Mouse (Mus musculus) embryo, embryonic 11.5 days (tissue): ENCODE data around the gene Gm28308.

ENCODE experiments used
- DNase-seq: peaks from one replicate; pipeline ENCODE4 v3.0.0-alpha.2; 2012; ENCODE audit warnings: low read depth, low spot score

The Gm28308 gene

DNA sequence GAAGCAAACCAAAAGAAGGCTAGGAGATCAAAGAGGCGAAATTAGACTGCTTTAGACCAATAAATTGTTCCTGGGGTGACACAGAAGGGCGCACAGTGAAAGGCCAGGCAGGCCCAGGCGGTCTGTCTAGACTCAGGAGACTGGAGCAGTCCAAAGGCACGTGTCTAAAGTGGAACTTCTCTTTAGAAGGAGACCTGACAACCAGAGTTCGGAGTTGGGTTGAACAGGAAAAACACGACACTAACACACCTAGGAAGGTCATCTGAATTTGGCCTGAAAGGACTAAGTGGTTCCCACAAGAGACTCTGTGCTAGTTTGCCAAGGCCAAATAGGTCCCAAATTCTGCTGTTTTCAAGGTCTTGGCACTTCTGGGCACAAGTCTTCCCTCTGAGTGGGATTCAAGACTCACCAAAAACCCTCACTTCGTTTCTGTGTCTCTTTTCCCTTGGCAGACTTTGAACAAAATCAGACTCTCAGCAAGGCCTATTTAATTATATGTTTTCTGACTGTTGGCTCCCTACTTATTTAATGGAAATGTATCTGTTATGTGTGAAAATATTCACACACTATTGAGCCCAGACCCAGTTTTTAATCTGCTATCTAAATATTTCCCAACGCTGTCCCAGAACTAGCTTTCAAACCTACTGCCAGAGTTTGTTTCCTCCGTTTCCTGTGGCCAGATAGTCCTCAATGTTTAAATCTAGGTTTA is 6.2 kb upstream of the Gm28308 start:
- DNase-seq: no peak

GRCm38 (mm10) chr6:52218643-52219215 is 5.6 kb upstream of the Gm28308 start:
- DNase-seq: no peak

DNA sequence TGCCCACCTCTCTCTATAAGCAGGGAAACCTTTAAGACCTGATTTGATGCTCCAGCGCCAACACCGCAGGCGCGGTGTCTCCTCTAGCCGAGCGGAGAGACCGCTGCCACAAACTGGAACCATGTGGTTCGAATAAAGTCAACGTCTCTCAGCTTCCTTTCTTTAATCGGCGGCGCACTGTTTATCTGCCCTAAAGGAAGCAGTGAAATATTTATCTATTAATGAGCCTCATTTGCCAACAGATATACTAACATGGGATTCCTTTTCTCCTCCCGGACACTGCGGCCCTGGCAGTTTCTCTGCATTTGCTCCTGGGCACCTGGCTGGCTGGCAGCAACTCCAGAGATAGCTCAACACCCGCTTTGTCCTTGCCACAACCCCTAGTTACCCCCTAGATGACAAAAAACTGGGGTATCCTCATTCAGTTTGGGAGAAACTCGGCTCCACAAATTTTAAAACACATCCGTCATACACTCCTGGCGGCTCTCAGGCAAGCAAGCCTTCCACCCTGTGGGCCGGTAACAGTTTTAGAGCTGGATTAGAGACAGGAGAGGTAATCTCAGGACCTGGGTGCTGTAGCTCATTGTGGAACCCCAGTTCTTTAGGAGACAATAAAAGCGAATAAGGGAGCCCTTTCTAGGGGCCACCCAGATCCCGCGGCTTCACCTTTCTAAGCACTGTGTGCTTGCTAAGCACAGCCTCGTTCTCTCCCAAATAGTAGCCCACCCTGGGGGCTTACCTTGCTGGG is 4.9 kb upstream of the Gm28308 start:
- no peak for DNase-seq

DNA sequence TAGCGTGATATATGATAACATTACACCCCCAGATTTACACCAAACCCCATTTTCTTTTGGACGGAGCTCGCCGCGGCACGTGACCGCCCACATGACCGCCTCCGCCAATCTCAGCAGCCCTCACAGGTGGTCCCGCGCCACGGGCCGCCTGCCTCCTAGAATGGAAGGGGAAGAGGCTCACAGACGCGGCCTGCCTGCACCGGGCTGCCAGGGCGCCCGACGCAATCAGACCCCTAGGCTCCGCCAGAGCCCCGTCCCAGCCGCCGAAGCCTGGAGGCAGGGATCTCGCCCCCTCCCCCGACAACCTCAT is 4.3 kb upstream of the Gm28308 start:
- peak; percentile 83 for DNase-seq

DNA sequence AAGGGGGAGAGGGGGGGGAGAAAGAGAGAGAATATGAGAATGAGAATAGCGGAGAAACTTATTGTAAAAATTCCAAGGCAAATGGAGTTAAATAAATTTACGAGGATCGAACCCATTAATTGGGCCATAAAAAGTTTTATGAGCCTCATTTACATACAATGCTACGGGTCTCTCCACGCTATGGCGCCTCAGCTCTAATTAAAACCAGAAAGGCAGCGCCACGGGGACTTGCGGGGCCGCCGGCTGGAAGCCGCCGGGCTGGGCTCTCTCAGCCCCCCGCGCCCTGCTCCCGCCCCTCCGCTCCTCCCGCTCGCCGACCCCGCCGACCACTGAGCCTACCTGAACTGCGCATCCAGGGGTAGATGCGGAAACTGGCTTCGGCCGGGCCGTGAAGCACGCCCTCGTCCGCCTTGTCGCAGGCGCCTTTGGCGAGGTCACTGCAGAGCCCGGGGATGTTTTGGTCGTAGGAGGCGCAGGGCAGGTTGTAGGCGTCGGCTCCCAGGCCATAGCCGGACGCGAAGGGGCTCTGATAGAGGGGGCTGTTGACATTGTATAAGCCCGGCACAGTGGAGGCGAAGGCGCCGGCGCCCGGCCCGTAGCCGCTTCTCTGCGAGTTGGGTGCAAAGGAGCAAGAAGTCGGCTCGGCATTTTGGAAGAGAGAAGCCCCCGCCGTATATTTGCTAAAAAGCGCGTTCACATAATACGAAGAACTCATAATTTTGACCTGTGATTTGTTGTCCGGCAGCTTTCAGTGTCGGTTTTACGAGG is 3.7 kb upstream of the Gm28308 start:
- no peak for DNase-seq

DNA sequence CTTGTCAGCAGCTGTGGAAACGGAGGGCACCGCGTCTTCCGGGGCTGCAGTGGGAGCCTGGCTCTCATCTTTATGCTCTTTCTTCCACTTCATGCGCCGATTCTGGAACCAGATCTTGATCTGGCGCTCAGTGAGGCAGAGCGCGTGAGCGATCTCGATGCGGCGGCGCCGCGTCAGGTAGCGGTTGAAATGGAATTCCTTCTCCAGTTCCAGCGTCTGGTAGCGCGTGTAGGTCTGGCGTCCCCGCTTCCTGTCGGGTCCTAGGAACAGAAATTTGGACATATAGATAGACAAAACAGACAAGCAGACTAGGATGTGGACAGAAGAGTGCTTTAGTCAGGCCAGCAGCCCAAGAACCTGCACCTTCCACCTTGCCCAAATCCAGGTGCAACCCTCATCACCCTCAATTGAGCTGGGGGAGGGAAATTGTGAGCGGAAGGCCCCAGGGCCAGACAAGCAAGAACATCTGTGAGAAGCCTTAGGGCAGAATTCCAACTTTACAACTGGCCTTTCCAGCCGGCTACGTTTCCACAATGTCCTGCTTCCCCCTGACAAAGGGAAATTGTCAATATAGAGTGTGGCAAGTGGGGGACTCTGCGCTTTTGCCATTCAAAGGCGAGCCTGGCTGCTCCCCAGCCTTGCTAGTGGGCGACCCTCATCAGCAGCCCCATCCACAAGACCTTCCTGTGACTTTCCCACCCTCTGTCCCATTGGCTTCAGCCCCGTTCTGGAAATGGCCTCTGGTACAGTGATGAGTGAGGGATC is 2.8 kb upstream of the Gm28308 start:
- DNase-seq: no peak

GRCm38 (mm10) chr6:52215070-52215469 is 1.9 kb upstream of the Gm28308 start:
- no peak for DNase-seq

DNA sequence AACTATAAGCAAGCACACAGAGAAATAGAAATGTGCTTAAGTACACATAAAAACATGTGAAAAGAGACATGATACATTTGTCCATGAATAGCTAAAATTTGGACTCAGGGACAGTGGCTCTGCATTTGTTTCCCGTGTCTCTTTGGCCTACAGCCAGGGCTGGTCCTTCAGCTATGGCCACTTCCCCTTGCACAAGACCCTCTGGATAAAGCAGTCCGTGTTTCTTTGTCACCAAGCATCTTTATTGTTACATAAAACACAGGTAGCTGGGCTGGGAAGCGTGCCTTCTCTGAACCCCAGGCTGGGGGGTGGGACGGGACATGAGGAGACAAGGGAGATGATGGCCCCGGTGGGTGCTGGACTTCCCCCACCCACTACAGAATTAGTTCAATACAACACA is 1.1 kb upstream of the Gm28308 start:
- DNase-seq: no peak

GRCm38 (mm10) chr6:52212556-52213118 is 502 bp downstream of the Gm28308 start:
- no peak for DNase-seq

DNA sequence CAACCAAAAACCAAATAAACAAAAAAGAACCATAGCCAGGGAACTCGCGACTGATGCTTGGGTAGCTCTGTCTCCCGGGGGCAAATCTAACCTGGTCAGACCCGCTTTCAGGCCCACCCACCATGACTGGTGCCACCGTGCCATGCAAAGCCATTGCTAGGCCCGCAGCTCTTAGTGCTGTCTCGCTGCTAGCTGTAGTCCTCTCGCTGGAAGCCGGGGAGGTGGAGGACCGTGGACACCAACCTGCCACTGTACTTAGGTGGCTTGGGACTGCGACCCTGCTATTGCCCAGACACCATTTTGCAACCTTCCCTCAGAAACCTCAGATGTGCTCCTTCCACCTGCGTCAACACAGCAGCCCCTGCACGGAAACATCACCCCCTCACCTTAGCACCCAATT is 1.2 kb downstream of the Gm28308 start:
- DNase-seq: no peak

- no peak for DNase-seq
These were observed 1.8 kb downstream of the Gm28308 start for GRCm38 (mm10) chr6:52211170-52211935.

GRCm38 (mm10) chr6:52209685-52210046 is 3.5 kb downstream of the Gm28308 start:
- no peak for DNase-seq

DNA sequence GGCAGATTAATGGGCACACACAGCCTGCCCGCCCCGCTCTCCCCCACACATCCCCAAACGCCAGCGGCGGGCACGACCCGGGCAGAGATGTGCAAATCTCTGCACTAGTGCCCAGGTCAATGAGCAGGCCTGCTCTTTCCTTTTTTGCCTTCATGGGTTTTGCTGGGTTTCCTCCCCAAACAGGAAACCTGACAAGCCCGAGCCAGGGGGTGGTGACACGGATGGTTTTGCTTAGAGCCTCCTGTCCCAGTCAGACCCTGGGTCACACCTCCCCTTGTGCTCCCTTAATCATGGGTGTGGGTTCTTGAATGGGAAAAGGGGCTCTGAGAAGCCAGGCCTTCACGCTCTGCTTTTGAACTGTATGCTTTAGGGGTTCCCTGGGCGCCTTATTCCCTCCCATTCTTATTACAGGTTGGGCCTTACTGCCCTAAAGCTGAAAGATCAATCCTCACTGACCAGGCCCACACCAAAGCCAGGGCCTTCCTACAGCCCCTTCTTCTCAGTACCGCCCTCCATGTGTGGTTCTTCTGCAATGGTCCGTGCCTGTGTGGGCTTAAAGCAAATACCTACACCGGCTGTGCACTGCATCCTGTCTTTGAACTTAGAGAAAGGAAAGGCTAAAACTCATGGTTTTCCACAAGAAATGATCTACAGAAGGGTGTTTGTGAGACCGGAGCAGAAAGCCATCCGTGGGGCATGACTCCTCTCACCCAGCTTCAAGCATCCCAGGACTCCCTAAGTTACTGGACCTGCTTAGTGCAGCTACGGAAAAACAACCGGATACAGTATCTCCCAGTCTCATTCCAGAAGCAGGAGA is 4.1 kb downstream of the Gm28308 start:
- no peak for DNase-seq

GRCm38 (mm10) chr6:52208072-52208867 is 4.9 kb downstream of the Gm28308 start, which contains the start of gene Hoxa6:
Gene Hoxa6 (minus strand): TSS chr6:52208722.
- DNase-seq: no peak

GRCm38 (mm10) chr6:52207684-52207976 is 5.5 kb downstream of the Gm28308 start:
- no peak for DNase-seq

GRCm38 (mm10) chr6:52206882-52207683 is 6.1 kb downstream of the Gm28308 start:
- DNase-seq: no peak

DNA sequence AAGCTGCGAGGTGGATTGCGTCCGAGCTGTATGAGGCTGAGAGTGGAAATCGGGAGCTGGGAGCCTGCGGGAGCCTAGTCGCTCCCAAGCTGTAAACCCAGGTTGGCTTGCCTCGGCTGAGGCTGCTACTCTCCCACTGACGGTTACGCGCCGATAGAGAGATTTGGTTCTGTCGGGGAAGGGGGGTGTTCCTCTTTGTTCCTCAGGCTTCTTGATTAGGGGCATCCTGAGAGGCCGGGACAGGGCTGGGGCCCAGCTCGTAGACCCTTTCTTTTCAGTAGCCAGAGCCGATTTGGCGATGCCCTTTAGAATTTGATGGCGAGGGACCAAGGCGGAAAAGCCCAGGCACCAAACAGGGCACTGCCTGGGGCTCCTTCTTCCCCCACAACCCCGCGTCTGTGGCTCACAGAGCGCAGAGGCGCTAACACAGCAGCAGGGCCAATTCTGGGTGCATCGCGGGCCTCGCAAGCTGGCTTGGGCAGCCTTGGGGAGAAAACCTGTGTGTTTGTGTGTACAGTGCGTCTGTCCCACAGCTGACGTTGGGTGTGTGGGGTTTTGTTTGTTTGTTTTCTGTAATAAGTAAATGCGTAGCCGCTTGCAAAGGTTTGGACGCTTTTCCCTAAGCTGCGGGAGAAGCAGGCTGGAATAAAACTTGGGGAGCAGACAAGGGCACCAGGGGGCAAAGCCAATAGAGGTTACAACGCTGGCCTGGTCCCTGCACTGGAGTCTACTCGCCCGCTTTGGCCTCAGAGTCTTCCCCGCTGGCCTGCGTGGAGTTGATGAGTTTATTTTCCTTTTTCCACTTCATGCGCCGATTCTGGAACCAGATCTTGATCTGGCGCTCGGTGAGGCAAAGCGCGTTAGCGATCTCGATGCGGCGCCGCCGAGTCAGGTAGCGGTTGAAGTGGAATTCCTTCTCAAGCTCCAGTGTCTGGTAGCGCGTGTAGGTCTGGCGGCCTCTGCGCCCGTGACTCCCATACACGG is 7.2 kb downstream of the Gm28308 start:
- no peak for DNase-seq
